Mouse (Mus musculus) adrenal gland, adult 18-20 months (tissue): Measurements from ENCODE around the gene Galnt7. TPM values are rescaled to one million over a fixed set of nuclear protein-coding genes. Genes with fewer than 3 reads are reported as not detected.
A peak's percentile ranks its signal among the peaks of the same experiment; 100 is the strongest.
"Not testable (repeated sequence)": the region's sequence is repeated elsewhere in the genome, so short reads cannot be mapped to it uniquely, and the experiment has no call there.

ENCODE experiments used
- DNase-seq, 2 experiments: peaks; one replicate each; pipeline ENCODE4 v3.0.0; 2021 to 2022; ENCODE audit warnings: low spot score in 2 of 2
- total RNA-seq, 2 experiments: library from RNA; stranded (reverse); gene quantifications; 1 replicate in 1 of 2; 2 replicates in 1 of 2; pipeline ENCODE4 v1.2.3; 2021

Galnt7 gene
- total RNA-seq, 2 experiments from 2014 or later, result 5.0 to 10.3 TPM

GRCm38 (mm10) chr8:57541405-57541804 lies 111.4 kb downstream of the Galnt7 start:
- DNase-seq, result no peak

GRCm38 (mm10) chr8:57540951-57541350 lies 111.9 kb downstream of the Galnt7 start:
- DNase-seq, result no peak

GRCm38 (mm10) chr8:57540110-57540838 lies 112.6 kb downstream of the Galnt7 start:
- DNase-seq, result peak; percentile 42 to 55

- DNase-seq, result no peak
Measured at GRCm38 (mm10) chr8:57538601-57539000, 114.2 kb downstream of the Galnt7 start.

- DNase-seq, result no peak
Measured at GRCm38 (mm10) chr8:57536167-57536566, 116.7 kb downstream of the Galnt7 start.

- no peak for DNase-seq
Measured at GRCm38 (mm10) chr8:57534495-57534894, 118.3 kb downstream of the Galnt7 start.

GRCm38 (mm10) chr8:57533106-57533505 lies 119.7 kb downstream of the Galnt7 start:
- no peak for DNase-seq

GRCm38 (mm10) chr8:57532223-57532622 lies 120.6 kb downstream of the Galnt7 start:
- DNase-seq, result no peak

GRCm38 (mm10) chr8:57530666-57531349 lies 122.0 kb downstream of the Galnt7 start:
- peak; percentile 79 to 81 for DNase-seq

- no peak for DNase-seq
Measured at GRCm38 (mm10) chr8:57530238-57530637, 122.6 kb downstream of the Galnt7 start.

GRCm38 (mm10) chr8:57528036-57528435 lies 124.8 kb downstream of the Galnt7 start:
- no peak for DNase-seq

GRCm38 (mm10) chr8:57520186-57520786 lies 132.5 kb downstream of the Galnt7 start:
- DNase-seq, result no peak

- no peak for DNase-seq
Measured at GRCm38 (mm10) chr8:57517723-57518122, 135.1 kb downstream of the Galnt7 start.

- not testable (repeated sequence) for DNase-seq
Measured at GRCm38 (mm10) chr8:57516685-57517084, 136.1 kb downstream of the Galnt7 start.

GRCm38 (mm10) chr8:57513178-57513661 lies 139.6 kb downstream of the Galnt7 start:
- not testable (repeated sequence) for DNase-seq

GRCm38 (mm10) chr8:57512141-57513056 lies 140.4 kb downstream of the Galnt7 start:
- DNase-seq, result peak; percentile 32 to 46

GRCm38 (mm10) chr8:57511316-57512118 lies 141.3 kb downstream of the Galnt7 start, which contains the start of gene Hmgb2:
Gene Hmgb2 (plus strand): TSS chr8:57511907.
- peak; percentile 96 to 98 for DNase-seq

- DNase-seq, result no peak
Measured at GRCm38 (mm10) chr8:57510791-57511315, 142.0 kb downstream of the Galnt7 start.

GRCm38 (mm10) chr8:57508657-57509056 lies 144.2 kb downstream of the Galnt7 start:
- no peak for DNase-seq
